Mouse (Mus musculus): ENCODE measurements around the gene 1700102P08Rik. TPM values are rescaled to one million over a fixed set of nuclear protein-coding genes. Genes with fewer than 3 reads are reported as not detected.

Gene 1700102P08Rik
- polyA plus RNA-seq, 1 experiment from 2014 or later: 0.66 TPM

- WGBS (ENCODE audit: insufficient replicate concordance): 54% methylated on average over 6 of the region's 6 CpGs
- Histone ChIP-seq H3K9ac (ENCODE audit: low read depth, low read length) (peak overlapping the region; percentile 56), H3K4me2 (peak overlapping the region; percentile 89), H3K36me3 (ENCODE audit: control insufficient read depth, insufficient read depth, low read length) (peaks cover 4% of the 10 kb centered on the region; the same call in 1 of the 2 replicates), H3K27me3 (ENCODE audit: control insufficient read depth, insufficient read depth, low read length) (no peaks in the 10 kb centered on the region), H3K4me3 (ENCODE audit: low read depth, low read length) (peak overlapping the region; percentile 60), H3K9me3 (replicated peaks; ENCODE audit: control insufficient read depth, low read length) (no peaks in the 10 kb centered on the region), H3K4me1 (ENCODE audit: control insufficient read depth, insufficient read depth, low read length) (peaks cover 42% of the 10 kb centered on the region), H3K27ac (ENCODE audit: low read depth, low read length) (peak overlapping the region; percentile 95)
- ATAC-seq (replicated peaks; ENCODE audit: insufficient number of reproducible peaks, low FRiP score, low TSS enrichment): 0 out of 2 replicates have a peak, but pooled peaks have one; percentile 8
These were observed 58.5 kb downstream of the 1700102P08Rik start for GRCm38 (mm10) chr9:108451170-108451493.

- WGBS (ENCODE audit: insufficient replicate concordance): 37% methylated on average over 6 of the region's 6 CpGs
- Histone ChIP-seq H3K9ac (ENCODE audit: low read depth, low read length) (peak overlapping the region; percentile 78), H3K4me1 (ENCODE audit: control insufficient read depth, insufficient read depth, low read length) (peaks cover 42% of the 10 kb centered on the region), H3K4me2 (peak overlapping the region; percentile 89), H3K27me3 (ENCODE audit: control insufficient read depth, insufficient read depth, low read length) (no peaks in the 10 kb centered on the region), H3K27ac (ENCODE audit: low read depth, low read length) (peak overlapping the region; percentile 95), H3K36me3 (ENCODE audit: control insufficient read depth, insufficient read depth, low read length) (peaks cover 4% of the 10 kb centered on the region; the same call in 1 of the 2 replicates), H3K4me3 (ENCODE audit: low read depth, low read length) (peak overlapping the region; percentile 60), H3K9me3 (replicated peaks; ENCODE audit: control insufficient read depth, low read length) (no peaks in the 10 kb centered on the region)
- no peak for ATAC-seq (replicated peaks; ENCODE audit: insufficient number of reproducible peaks, low FRiP score, low TSS enrichment)
These were observed 59.0 kb downstream of the 1700102P08Rik start for GRCm38 (mm10) chr9:108451519-108452160.

- H3K4me2 ChIP-seq: peak overlapping the region; percentile 89
- H3K9ac ChIP-seq (ENCODE audit: low read depth, low read length): peak overlapping the region; percentile 78
- peaks cover 4% of the 10 kb centered on the region; the same call in 1 of the 2 replicates for H3K36me3 ChIP-seq (ENCODE audit: control insufficient read depth, insufficient read depth, low read length)
- peaks cover 42% of the 10 kb centered on the region for H3K4me1 ChIP-seq (ENCODE audit: control insufficient read depth, insufficient read depth, low read length)
- peak overlapping the region; percentile 60 for H3K4me3 ChIP-seq (ENCODE audit: low read depth, low read length)
- H3K27me3 ChIP-seq (ENCODE audit: control insufficient read depth, insufficient read depth, low read length): no peaks in the 10 kb centered on the region
- ATAC-seq (replicated peaks; ENCODE audit: insufficient number of reproducible peaks, low FRiP score, low TSS enrichment): peak; percentile 65
- H3K9me3 ChIP-seq (replicated peaks; ENCODE audit: control insufficient read depth, low read length): no peaks in the 10 kb centered on the region
- WGBS (ENCODE audit: insufficient replicate concordance): under 1% methylated on average over 40 of the region's 40 CpGs
- H3K27ac ChIP-seq (ENCODE audit: low read depth, low read length): peak overlapping the region; percentile 95
These were observed 59.8 kb downstream of the 1700102P08Rik start for GRCm38 (mm10) chr9:108452291-108452906.

- H3K27ac ChIP-seq (ENCODE audit: low read depth, low read length): peak overlapping the region; percentile 95
- no peak for ATAC-seq (replicated peaks; ENCODE audit: insufficient number of reproducible peaks, low FRiP score, low TSS enrichment)
- no peaks in the 10 kb centered on the region for H3K9me3 ChIP-seq (replicated peaks; ENCODE audit: control insufficient read depth, low read length)
- peak overlapping the region; percentile 78; the same call in 1 of the 2 replicates for H3K9ac ChIP-seq (ENCODE audit: low read depth, low read length)
- peak overlapping the region; percentile 89 for H3K4me2 ChIP-seq
- H3K36me3 ChIP-seq (ENCODE audit: control insufficient read depth, insufficient read depth, low read length): peaks cover under 1% of the 10 kb centered on the region; the same call in 1 of the 2 replicates
- peaks cover 42% of the 10 kb centered on the region for H3K4me1 ChIP-seq (ENCODE audit: control insufficient read depth, insufficient read depth, low read length)
- no peaks in the 10 kb centered on the region for H3K27me3 ChIP-seq (ENCODE audit: control insufficient read depth, insufficient read depth, low read length)
- peak overlapping the region; percentile 60 for H3K4me3 ChIP-seq (ENCODE audit: low read depth, low read length)
- 44% methylated on average over 6 of the region's 6 CpGs for WGBS (ENCODE audit: insufficient replicate concordance)
These were observed 60.3 kb downstream of the 1700102P08Rik start for GRCm38 (mm10) chr9:108452911-108453310.

- Histone ChIP-seq H3K4me3 (ENCODE audit: low read depth, low read length) (no peak overlapping the region), H3K9me3 (replicated peaks; ENCODE audit: control insufficient read depth, low read length) (no peaks in the 10 kb centered on the region), H3K9ac (ENCODE audit: low read depth, low read length) (no peak overlapping the region), H3K27me3 (ENCODE audit: control insufficient read depth, insufficient read depth, low read length) (no peaks in the 10 kb centered on the region), H3K36me3 (ENCODE audit: control insufficient read depth, insufficient read depth, low read length) (no peaks in the 10 kb centered on the region; the same call in 1 of the 2 replicates), H3K27ac (ENCODE audit: low read depth, low read length) (peak overlapping the region; percentile 95), H3K4me1 (ENCODE audit: control insufficient read depth, insufficient read depth, low read length) (peaks cover 42% of the 10 kb centered on the region), H3K4me2 (no peak overlapping the region)
- WGBS (ENCODE audit: insufficient replicate concordance): 70% methylated on average over 4 of the region's 4 CpGs
- ATAC-seq (replicated peaks; ENCODE audit: insufficient number of reproducible peaks, low FRiP score, low TSS enrichment): no peak
These were observed 60.9 kb downstream of the 1700102P08Rik start for GRCm38 (mm10) chr9:108453458-108453857.

- Histone ChIP-seq H3K9ac (ENCODE audit: low read depth, low read length) (no peak overlapping the region), H3K4me3 (ENCODE audit: low read depth, low read length) (no peak overlapping the region), H3K4me2 (no peak overlapping the region), H3K27me3 (ENCODE audit: control insufficient read depth, insufficient read depth, low read length) (no peaks in the 10 kb centered on the region), H3K27ac (ENCODE audit: low read depth, low read length) (no peak overlapping the region), H3K4me1 (ENCODE audit: control insufficient read depth, insufficient read depth, low read length) (peaks cover 33% of the 10 kb centered on the region), H3K9me3 (replicated peaks; ENCODE audit: control insufficient read depth, low read length) (no peaks in the 10 kb centered on the region), H3K36me3 (ENCODE audit: control insufficient read depth, insufficient read depth, low read length) (no peaks in the 10 kb centered on the region; the same call in 1 of the 2 replicates)
- 74% methylated on average over 6 of the region's 6 CpGs for WGBS (ENCODE audit: insufficient replicate concordance)
- no peak for ATAC-seq (replicated peaks; ENCODE audit: insufficient number of reproducible peaks, low FRiP score, low TSS enrichment)
These were observed 61.8 kb downstream of the 1700102P08Rik start for GRCm38 (mm10) chr9:108454429-108454828.

GRCm38 (mm10) chr9:108455747-108456571, 63.4 kb downstream of the 1700102P08Rik start:
- Histone ChIP-seq H3K9me3 (replicated peaks; ENCODE audit: control insufficient read depth, low read length) (no peaks in the 10 kb centered on the region), H3K4me1 (ENCODE audit: control insufficient read depth, insufficient read depth, low read length) (peaks cover 18% of the 10 kb centered on the region), H3K4me2 (no peak overlapping the region), H3K9ac (ENCODE audit: low read depth, low read length) (no peak overlapping the region), H3K27ac (ENCODE audit: low read depth, low read length) (no peak overlapping the region), H3K27me3 (ENCODE audit: control insufficient read depth, insufficient read depth, low read length) (no peaks in the 10 kb centered on the region), H3K4me3 (ENCODE audit: low read depth, low read length) (no peak overlapping the region), H3K36me3 (ENCODE audit: control insufficient read depth, insufficient read depth, low read length) (no peaks in the 10 kb centered on the region)
- WGBS (ENCODE audit: insufficient replicate concordance): 63% methylated on average over 12 of the region's 12 CpGs
- ATAC-seq (replicated peaks; ENCODE audit: insufficient number of reproducible peaks, low FRiP score, low TSS enrichment): no peak

- no peak for ATAC-seq (replicated peaks; ENCODE audit: insufficient number of reproducible peaks, low FRiP score, low TSS enrichment)
- no peak overlapping the region for H3K4me2 ChIP-seq
These were observed 64.3 kb downstream of the 1700102P08Rik start for GRCm38 (mm10) chr9:108456953-108457352.

More at GRCm38 (mm10) chr9:108456953-108457352, 64.3 kb downstream of the 1700102P08Rik start:
- WGBS (ENCODE audit: insufficient replicate concordance): 83% methylated on average over 10 of the region's 10 CpGs
- Histone ChIP-seq H3K4me1 (ENCODE audit: control insufficient read depth, insufficient read depth, low read length) (peaks cover 20% of the 10 kb centered on the region), H3K9me3 (replicated peaks; ENCODE audit: control insufficient read depth, low read length) (no peaks in the 10 kb centered on the region), H3K36me3 (ENCODE audit: control insufficient read depth, insufficient read depth, low read length) (no peaks in the 10 kb centered on the region), H3K27me3 (ENCODE audit: control insufficient read depth, insufficient read depth, low read length) (no peaks in the 10 kb centered on the region), H3K4me3 (ENCODE audit: low read depth, low read length) (no peak overlapping the region), H3K27ac (ENCODE audit: low read depth, low read length) (no peak overlapping the region), H3K9ac (ENCODE audit: low read depth, low read length) (no peak overlapping the region)
